Mouse (Mus musculus) frontal cortex, postnatal 36 days (tissue): ENCODE measurements around the gene Fbxl8.
"Not testable (repeated sequence)": the region's sequence is repeated elsewhere in the genome, so short reads cannot be mapped to it uniquely, and the experiment has no call there.

Experiments used
- DNase-seq, 2 experiments: peaks; one replicate each; pipeline ENCODE4 v3.0.0; 2022; ENCODE audit warnings: low spot score in 2 of 2

Gene Fbxl8

DNA sequence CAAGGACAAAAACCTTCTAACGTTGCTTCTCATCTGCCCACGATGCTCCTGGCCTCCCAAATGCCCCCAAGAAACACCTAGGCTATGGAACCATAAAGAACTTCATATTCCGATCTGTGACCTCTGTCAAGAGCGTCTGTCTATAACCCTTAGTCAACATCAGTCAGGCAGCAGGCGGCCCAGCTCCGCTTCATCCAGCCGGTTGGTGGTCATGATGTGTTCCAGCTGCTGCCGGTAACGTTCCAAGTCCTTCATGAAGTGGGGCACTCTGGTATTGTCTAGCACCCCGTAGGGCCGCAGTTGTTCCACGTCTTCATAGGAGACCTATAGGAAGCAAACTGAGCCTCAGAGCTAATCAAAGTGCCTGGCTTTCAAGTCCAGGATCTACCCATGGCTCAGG is 17.4 kb downstream of the Fbxl8 start:
- DNase-seq, result no peak

DNA sequence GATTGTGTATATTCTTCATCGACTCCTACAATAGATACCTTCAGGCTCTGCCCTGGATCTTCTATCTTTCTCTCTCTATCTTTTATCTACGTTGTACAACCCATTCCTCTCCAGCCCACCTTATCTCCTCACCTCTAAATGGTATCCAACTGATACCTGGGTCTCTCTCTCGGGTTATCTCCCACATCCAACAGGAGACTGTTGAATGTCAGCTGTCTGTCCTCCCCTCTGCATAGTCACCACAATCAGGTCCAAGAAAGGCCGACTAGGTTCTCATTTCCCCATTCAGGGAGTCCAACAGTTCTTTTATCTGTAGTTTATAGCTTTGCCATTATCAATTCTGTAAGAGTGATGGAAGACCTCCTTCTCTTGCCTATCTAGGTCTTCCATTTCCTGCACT is 17.8 kb downstream of the Fbxl8 start:
- DNase-seq, result no peak

DNA sequence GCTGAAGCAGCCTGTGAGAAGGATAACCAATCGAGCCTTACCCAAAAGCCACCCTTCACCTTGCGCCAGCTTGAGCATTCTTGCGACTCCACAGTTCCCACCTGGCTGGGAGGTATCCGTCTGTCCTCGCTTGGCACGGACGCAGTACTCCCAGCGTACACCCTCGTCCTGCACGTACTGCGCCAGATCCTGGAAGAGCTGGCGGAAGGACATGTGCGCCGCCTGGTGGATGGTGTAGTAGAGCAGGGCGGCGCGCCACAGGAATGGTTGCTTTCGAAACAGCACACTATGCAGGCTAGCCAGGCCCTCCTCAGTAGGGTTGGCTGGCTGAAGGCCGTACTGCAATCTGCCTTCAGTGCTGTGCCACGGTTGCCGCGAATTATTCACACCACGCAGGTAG is 18.6 kb downstream of the Fbxl8 start:
- DNase-seq, result no peak

DNA sequence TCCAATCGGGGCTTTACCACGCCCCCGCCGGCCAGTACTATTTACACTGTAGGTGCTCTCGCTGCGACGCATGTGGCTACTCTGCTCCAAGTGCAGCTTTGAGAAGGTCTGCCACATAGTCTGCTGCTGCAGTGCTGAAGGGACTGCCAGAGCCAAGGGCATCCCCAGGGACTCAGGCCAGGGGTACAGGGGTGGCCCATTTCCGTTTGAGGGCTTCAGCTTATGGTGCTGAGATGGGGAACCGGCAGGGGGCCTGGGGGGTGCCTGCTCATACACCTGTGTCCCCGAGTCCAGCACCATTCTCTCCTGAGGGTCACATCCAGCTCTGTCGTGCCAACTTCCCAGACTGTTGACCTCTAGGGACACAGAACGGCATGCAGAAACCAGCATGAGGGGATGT is 21.1 kb downstream of the Fbxl8 start:
- no peak for DNase-seq

DNA sequence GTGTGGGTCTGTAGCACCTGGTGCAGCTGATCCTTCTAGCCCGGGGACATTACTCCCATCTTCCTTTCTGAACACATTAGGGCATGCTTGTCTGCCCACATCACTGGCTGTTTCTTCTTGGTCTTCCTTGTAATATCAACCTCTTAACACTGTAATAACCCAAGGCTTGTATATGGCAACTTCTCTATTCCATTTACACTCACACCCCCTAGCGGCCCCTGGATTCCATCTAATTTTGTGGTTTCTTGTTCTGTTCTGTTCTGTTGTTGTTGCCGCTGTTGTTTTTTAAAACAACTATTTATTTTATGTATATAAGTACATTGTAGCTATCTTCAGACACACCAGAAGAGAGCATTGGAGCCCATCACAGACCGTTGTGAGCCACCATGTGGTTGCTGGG is 22.5 kb downstream of the Fbxl8 start:
- no peak for DNase-seq

DNA sequence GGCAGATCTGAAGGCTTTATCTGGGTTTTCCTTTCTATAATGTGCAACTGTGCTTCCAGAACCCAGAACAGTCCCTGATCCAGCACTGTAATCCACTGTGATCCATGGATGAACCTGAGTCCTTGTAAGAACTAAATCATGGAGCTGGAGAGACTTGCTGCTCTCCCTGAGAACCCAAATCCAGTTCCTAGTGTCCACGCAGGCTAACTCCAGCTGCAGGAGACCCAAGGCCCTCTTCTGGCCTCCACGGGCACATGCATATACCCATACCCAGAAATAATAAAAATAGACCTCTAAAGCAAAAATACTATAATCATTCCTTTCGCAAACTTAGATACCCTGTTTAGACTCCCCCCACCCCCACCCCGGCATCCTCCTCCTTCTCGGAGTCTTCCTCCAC is 23.8 kb downstream of the Fbxl8 start:
- no peak for DNase-seq

DNA sequence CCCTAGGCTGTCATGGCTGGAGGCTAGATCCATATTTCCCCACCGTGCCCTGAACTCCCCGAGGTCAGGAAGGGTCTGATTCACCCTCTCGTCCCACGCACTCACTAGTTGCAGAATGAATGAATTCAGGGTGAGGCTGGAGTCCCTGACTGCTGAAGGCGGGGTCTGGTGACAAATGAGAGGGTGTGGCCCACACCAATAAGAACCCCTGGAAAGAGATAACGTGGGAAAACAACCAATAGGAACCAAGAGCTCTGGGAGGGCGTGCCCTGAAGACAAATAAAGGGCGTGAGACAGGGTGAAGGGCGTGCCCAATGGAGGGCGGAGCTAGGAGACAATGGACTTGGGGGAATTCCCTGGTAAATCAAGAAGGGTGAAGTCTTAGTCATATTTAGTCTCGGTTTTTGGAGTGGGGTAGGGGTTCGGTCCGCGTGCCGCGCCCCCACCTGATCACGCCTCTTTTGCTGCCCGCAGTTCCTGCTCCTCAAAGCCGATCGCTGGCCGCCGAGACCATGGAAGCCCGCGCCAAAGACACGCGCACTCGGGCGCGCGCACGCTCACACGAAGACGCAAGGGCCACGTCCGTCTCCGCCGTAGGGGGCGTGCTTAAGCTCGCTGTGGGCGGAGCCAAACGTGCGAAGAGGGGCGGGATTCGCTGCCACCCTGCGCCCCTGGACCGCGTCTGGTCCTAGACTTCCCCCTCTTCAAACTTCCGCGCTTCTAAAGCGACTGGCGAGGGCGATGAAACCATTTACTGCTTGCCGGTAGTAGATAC is 24.7 kb downstream of the Fbxl8 start:
- peak; percentile 95 to 97 for DNase-seq

DNA sequence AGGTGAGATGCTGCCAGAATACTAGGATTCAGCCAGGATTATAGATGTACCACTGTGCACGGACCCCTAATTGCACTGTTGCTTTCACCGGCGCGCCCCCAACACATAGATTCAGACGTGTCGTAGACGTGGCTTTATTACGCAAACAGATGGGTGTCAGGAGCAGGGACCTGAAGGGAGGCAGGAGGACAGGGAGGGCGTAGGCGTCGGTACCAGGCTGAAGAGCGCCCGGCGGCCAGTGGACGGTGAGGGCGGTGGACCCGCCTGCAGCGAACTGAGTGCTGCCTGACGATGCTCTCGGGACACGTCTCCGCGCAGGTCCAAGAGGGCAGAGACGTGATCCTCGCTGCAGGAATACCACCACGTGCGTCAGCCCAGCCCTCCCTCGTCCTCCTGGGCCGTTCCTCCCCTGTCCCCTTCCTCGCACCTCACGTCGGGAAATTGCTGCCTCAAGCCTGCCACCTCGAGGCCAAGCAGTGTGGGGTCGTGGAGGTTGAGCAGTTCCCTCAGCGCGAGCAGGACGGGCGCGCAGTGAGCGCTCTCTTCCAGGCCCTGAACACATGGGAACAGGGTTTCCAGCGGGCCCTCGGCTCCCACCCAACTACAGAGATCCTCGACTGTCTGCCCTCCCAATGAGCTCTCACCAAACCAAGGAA is 25.5 kb downstream of the Fbxl8 start, which contains the start of gene 4931428F04Rik:
Gene 4931428F04Rik, minus strand, starts transcription at position 60 of the 656 bp plus-strand sequence.
- peak in 1 of 2 experiments; percentile 38 for DNase-seq

DNA sequence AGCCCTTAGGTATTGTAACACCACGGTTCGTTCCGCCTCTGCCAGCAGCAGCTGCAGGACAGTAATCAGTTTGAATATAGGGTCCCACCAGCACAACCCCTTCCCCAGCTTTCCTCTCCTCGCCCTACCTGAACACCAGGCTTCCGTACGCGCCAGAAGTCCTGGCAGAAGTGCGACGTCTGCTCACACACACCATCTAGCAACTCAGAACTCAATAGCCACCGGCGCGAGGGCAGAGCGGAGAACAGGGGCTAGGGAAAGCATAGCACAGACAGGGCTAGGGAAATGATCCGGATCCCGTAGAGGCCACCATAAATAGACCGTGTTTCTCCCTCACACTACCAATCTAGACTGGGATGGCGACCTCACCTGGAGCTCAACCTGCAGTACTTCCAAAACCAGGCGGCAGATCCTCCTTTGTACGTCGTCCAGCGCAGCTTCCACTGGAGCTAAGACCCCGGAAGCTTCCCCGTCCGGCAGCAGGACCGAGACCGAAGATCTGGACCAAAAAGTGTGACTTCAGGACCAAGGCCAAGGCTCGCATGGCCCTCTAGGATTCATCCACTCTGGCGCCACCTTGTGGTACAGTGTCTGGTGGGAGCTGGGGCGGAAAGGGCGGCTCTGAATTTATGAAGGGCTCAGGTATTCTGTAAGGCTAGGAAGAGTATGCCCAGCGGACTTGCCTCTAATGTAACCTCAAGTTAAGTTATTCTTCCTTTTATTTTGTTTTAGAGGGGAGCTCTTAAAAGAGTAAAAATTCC is 26.3 kb downstream of the Fbxl8 start:
- peak; percentile 76 to 80 for DNase-seq

DNA sequence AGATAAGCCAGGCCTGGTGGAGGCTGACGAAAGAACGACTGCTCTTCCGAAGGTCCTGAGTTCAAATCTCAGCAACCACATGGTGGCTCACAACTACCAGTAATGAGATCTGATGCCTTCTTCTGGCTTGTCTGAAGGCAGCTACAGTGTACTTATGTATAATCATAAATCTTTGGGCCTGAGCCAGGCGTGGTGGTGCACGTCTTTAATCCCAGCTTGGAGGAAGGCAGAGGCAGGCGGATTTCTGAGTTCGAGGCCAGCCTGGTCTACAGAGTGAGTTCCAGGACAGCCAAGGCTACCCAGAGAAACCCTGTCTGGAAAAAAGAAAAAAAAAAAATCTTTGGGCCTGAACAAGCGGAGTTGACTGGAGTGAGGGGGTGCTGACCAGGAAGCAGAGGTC is 26.9 kb downstream of the Fbxl8 start:
- DNase-seq, result not testable (repeated sequence)

DNA sequence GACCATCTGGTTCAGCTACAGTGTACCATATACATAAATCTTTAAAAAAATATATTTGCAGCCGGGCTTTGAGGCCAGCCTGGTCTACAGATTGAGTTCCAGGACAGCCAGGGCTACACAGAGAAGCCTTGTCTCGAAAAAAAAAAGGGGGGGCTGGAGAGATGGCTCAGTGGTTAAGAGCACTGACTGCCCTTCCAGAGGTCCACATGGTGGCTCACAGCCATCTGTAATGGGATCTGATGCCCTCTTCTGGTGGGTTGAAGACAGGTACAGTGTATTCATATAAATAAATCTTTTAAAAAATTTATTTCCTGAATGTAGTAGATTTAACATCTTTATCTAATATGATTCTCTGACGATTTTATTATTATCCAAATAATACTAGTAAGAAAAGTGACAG is 27.4 kb downstream of the Fbxl8 start:
- DNase-seq, result not testable (repeated sequence)

DNA sequence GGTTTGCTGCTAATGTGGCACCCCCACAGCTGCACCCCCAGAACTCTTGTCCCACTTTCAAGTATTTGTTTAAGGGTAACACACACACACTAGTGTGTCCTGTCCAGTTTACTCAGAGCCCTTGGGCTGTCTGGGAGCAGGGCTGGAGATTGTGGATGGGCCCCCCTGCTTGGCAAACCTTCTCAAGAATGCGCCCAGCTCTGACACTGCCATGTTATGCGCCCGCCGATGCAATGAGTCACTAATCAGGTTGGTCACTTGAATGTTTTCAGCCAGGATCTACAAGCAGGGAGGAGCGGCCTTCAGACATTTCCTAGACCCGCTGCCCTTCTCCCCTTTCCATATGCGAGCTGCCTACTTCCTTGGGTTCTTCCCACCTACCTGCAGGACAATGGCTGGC is 28.0 kb downstream of the Fbxl8 start:
- no peak for DNase-seq

DNA sequence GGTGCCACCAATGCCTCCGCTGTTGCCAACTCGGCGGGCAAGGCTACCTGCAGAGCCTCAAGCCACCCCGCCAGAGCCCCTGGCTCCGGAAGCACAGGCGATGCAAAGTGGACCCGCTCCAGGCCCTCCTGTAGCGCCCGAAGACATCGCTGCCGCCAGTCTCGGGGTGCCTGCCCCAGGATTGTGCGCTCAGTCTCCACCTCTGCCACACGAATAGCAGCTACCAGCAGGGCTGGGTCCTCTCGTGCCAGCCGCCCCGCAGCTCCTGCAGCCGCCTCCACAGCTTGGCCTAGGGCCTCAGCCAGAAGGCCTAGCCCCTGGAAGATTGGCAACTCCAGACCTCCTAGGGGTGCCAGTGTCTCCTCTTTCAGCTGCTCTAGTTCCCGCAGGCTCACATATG is 29.0 kb downstream of the Fbxl8 start:
- no peak for DNase-seq

DNA sequence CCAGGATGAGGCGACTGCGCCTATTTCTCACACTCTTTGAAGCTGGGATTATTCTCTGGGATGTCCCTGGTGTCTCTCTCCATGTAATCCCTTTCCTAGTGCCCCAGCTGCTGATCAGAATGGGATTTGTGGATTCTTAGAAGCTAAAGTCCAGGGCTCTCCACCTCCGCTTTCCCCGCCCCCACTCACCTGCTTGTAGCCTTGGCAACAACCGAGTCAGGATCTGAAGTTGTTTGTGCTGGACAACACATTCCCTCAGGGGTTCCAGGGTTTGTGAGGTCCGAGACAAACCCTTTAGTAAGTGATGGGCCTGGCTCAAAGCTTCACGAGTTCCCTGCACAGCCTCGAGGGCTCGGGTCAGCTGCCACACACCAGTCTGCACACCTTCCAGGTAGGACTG is 30.3 kb downstream of the Fbxl8 start:
- DNase-seq, result no peak

DNA sequence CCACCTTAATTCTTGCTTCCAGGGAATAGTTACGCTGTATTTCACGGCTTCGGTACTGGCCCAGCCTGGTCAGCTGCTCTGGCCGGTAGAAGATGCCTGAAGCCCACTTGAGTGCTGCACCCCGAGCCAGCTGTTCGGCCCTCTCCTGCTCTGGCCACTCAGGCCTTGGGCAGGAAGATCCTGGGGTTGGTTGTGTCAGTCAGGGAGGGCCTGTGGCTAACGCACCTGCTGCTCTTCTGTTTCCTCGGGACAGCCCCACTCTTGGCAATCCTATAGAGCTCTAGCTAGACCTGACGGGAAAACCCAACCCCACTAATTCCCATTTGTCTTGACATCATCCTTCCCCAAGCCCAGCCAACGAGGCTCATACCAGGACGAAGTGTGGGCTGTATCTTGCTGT is 30.8 kb downstream of the Fbxl8 start:
- DNase-seq, result no peak

DNA sequence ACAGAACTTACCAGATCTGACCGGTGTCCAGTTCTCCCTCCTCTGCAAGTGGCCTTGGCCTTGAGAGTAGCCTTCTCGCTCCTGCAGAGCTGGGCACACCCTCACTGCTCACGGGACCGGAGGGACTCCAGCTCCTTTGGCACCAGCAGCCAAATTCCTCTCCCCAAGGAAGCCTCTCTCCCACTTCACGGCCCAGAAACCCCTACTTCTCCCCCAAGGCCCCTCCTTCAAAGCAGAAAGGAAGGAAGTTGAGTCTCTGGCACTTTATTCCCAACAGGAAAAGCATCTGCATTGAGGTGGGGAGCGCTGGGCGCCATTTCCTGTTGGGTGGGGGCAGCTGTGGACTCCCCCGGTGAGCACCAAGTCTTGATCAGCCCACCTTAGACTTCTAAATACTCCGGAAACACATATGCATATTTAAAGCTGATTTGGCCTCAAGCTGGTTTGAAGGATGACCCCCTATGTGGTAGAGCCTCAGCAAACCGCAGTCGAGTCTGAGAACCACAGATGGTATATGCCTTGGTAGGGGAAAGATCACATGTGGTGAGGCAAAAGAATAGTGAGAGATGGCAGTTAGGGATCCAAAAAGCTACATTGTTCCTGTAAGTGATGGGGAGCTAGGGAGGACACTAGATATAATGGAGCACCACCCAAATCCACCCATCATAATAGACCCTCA is 31.6 kb downstream of the Fbxl8 start, which contains the start of gene Exoc3l:
Gene Exoc3l, minus strand, starts transcription at position 207 of the 679 bp plus-strand sequence.
- no peak for DNase-seq

DNA sequence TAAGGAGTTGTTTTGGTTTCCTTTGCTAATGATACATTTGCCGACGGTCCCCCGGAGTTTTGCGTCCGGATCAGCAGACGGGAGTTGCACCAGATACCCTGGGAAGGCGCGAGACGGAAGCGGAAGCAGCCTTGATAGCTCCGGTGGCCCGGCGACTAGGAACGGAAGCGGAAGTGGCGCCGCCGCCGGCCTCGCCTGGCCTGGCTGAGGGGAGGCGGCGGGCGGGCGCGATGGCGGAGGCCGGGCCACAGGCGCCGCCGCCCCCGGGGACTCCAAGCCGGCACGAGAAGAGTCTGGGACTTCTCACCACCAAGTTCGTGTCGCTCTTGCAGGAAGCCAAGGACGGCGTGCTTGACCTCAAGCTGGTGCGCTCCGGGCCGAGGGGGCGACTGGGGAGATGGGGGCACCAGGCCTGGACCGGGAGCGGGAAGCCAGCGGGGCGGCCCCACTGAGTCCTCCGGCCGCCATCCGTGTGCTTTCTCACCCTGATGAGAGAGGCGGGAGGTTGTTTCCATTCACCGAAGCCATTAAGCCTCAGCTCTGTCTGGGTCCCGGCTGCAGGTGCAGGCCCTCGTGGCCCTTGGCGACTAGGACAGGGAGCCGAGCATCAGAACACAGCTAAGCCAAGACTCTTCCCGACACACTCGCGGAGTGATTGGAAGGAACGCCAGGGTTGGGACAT is 33.2 kb downstream of the Fbxl8 start, which contains the start of gene E2f4:
Gene E2f4, plus strand, starts transcription at position 153 of the 682 bp plus-strand sequence.
- DNase-seq, result peak; percentile 92 to 94

DNA sequence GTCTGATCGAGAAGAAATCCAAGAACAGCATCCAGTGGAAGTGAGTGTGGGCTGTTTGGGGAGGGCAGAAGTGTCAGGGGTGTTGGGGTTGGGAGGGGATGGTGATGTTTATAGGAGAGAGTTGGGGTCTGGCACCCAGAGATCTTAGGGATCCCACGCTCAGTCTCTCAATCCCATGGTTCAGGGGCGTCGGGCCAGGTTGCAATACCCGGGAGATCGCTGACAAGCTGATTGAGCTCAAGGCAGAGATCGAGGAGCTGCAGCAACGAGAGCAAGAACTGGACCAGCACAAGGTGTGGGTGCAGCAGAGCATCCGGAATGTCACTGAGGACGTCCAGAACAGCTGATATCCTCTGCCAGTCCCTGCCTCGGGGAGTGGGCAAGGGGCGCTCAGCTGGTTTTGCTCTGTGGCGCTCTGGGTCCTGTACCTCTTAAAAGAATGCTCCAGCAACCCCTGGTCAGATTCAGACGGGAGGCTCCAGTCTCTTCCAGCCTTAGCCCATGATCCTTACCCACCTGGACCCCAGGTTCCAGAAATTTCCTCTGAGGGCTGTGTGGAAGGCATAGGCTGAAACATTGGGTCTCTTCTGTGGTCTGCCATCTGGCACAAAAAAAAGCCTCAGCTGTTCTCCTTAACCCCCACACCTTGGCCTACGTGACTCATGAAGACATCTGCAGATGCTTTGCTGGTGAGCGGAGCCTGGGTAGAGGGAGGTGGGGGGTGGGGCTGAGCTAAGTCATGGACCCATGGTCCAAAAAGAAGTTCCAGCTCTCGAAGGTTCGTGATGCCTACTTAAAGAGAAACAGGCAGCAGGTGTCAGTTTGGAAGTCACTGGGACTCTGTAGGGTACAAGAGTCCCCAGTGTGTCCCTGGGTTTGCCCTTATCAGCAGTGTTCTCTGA is 34.2 kb downstream of the Fbxl8 start:
- DNase-seq, result no peak

DNA sequence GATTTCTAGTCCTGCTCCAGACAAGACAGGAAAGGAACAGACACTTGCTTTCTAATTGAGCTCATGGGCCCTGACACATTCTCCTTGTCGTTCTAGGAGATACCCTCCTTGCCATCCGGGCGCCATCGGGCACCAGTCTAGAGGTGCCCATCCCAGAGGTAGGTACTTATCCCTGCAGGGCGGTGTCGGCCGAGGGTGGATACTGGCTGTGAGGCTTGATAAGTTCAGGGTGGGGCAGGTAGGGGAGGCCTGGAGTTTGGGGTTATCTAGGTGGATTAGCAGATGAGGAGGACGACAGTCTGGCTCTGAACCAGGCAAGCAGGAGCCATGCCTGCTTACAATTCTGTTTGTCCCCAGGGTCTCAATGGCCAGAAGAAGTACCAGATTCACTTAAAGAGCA is 35.5 kb downstream of the Fbxl8 start:
- no peak for DNase-seq

DNA sequence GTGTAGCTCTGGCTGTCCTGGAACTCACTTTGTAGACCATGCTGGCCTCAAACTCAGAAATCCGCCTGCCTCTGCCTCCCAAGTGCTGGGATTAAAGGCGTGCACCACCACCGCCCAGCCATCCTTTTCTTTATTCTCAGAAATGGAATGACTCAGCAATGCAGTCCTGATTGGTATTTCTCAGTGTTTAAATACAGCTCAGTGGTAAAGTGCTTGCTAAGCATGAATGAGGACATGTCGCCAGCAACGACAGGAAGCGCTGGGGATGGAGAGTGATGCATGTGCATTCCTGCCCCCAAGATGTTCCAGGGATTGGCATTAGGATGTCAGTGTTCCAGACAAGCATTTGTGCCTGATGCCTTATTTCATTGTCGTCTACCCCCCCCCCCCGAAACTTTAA is 38.9 kb downstream of the Fbxl8 start:
- no peak for DNase-seq
